Mouse (Mus musculus): ENCODE results near the gene Syvn1. TPM values are rescaled to one million over a fixed set of nuclear protein-coding genes. Genes with fewer than 3 reads are reported as not detected.

The Syvn1 gene
- total and polyA plus RNA-seq, 3 experiments, result 21.3 to 24.2 (median 23.1) TPM

GRCm38 (mm10) chr19:6071261-6071660 lies 24.9 kb downstream of the Syvn1 start:
- no peak overlapping the region for H3K4me3 ChIP-seq

GRCm38 (mm10) chr19:6073889-6074288 lies 27.5 kb downstream of the Syvn1 start:
- Histone ChIP-seq H3K27ac (no peak overlapping the region), H3K9ac (ENCODE audit: low read depth, low read length) (no peak overlapping the region), H3K79me2 (replicated peaks; ENCODE audit: control insufficient read depth, insufficient read depth, low read length) (0 out of 2 replicates have a peak, but pooled peaks cover 1% of the 10 kb centered on the region), H3K36me3 (ENCODE audit: control insufficient read depth, insufficient read depth, low read length) (no peaks in the 10 kb centered on the region), H3K4me1 (ENCODE audit: control insufficient read depth, insufficient read depth, low read length) (peaks cover 4% of the 10 kb centered on the region), H3K4me3 (no peak overlapping the region), H3K27me3 (ENCODE audit: control insufficient read depth, insufficient read depth, low read length) (no peaks in the 10 kb centered on the region)
- WGBS, result 92% methylated on average over 5 of the region's 5 CpGs
- intact Hi-C loops (cut with DNase I), result no loop called here
- no peak for DNase-seq
- TF ChIP-seq CTCF (IDR thresholded peaks at IDR 0.05) (no peak), POLR2A (IDR thresholded peaks at IDR 0.05; ENCODE audit: insufficient read depth, low read depth, low read length) (no peak), EP300 (IDR thresholded peaks at IDR 0.05; ENCODE audit: insufficient read depth, low read depth, low read length) (no peak)

More at GRCm38 (mm10) chr19:6071261-6071660, 24.9 kb downstream of the Syvn1 start:
- peaks cover 1% of the 10 kb centered on the region for H3K4me1 ChIP-seq (ENCODE audit: control insufficient read depth, insufficient read depth, low read length)
- H3K36me3 ChIP-seq (ENCODE audit: control insufficient read depth, insufficient read depth, low read length), result no peaks in the 10 kb centered on the region
- intact Hi-C loops (cut with DNase I), result no loop called here
- 91% methylated on average over 19 of the region's 19 CpGs for WGBS
- no peak for DNase-seq
- H3K27ac ChIP-seq, result no peak overlapping the region
- no peaks in the 10 kb centered on the region for H3K27me3 ChIP-seq (ENCODE audit: control insufficient read depth, insufficient read depth, low read length)
- TF ChIP-seq POLR2A (IDR thresholded peaks at IDR 0.05; ENCODE audit: insufficient read depth, low read depth, low read length), result no peak
- no peak overlapping the region for H3K9ac ChIP-seq (ENCODE audit: low read depth, low read length)
- 0 out of 2 replicates have a peak, but pooled peaks cover 1% of the 10 kb centered on the region for H3K79me2 ChIP-seq (replicated peaks; ENCODE audit: control insufficient read depth, insufficient read depth, low read length)

GRCm38 (mm10) chr19:6076564-6077393 lies 30.4 kb downstream of the Syvn1 start, which contains the start of gene Vps51:
Gene Vps51 (minus strand): TSS chr19:6077231.
- H3K27ac ChIP-seq, result peak within 1 kb of the TSS; percentile 84
- peak; percentile 88 for DNase-seq
- 0 out of 2 replicates have a peak, but pooled peaks cover 1% of the 10 kb centered on the region for H3K79me2 ChIP-seq (replicated peaks; ENCODE audit: control insufficient read depth, insufficient read depth, low read length)
- H3K36me3 ChIP-seq (ENCODE audit: control insufficient read depth, insufficient read depth, low read length), result no peaks in the 10 kb centered on the region
- peak; percentile 74 for TF ChIP-seq POLR2A (IDR thresholded peaks at IDR 0.05; ENCODE audit: insufficient read depth, low read depth, low read length)
- TF ChIP-seq EP300 (IDR thresholded peaks at IDR 0.05; ENCODE audit: insufficient read depth, low read depth, low read length), result peak; percentile 82
- TF ChIP-seq CTCF (IDR thresholded peaks at IDR 0.05), result no peak
- H3K4me1 ChIP-seq (ENCODE audit: control insufficient read depth, insufficient read depth, low read length), result peaks cover 4% of the 10 kb centered on the region
- no peaks in the 10 kb centered on the region for H3K27me3 ChIP-seq (ENCODE audit: control insufficient read depth, insufficient read depth, low read length)
- H3K9ac ChIP-seq (ENCODE audit: low read depth, low read length), result peak within 1 kb of the TSS; percentile 76
- WGBS, result under 1% methylated on average over 33 of the region's 33 CpGs
- intact Hi-C loops (cut with DNase I), result loop anchor here (1.0 kb wide), 1 partner anchor 15 kb away; the partner anchor contains the start of gene Znhit2
- peak within 1 kb of the TSS; percentile 94 for H3K4me3 ChIP-seq

- Histone ChIP-seq H3K79me2 (replicated peaks; ENCODE audit: control insufficient read depth, insufficient read depth, low read length) (0 out of 2 replicates have a peak, but pooled peaks cover 2% of the 10 kb centered on the region), H3K27ac (no peak within 1 kb of the TSS), H3K27me3 (ENCODE audit: control insufficient read depth, insufficient read depth, low read length) (no peaks in the 10 kb centered on the region), H3K4me3 (no peak within 1 kb of the TSS), H3K4me1 (ENCODE audit: control insufficient read depth, insufficient read depth, low read length) (peaks cover 7% of the 10 kb centered on the region), H3K36me3 (ENCODE audit: control insufficient read depth, insufficient read depth, low read length) (no peaks in the 10 kb centered on the region), H3K9ac (ENCODE audit: low read depth, low read length) (no peak within 1 kb of the TSS)
- intact Hi-C loops (cut with DNase I), result loop anchor here (10.0 kb wide), 1 partner anchor 255 kb away; the partner anchor contains the start of gene Men1
- WGBS, result 84% methylated on average over 12 of the region's 12 CpGs
- TF ChIP-seq CTCF (IDR thresholded peaks at IDR 0.05) (no peak), POLR2A (IDR thresholded peaks at IDR 0.05; ENCODE audit: insufficient read depth, low read depth, low read length) (no peak), EP300 (IDR thresholded peaks at IDR 0.05; ENCODE audit: insufficient read depth, low read depth, low read length) (no peak)
- DNase-seq, result no peak
These were observed 33.7 kb downstream of the Syvn1 start, which contains the start of gene Tmem262 for GRCm38 (mm10) chr19:6079983-6080480. Gene Tmem262 (plus strand): TSS chr19:6080033.

GRCm38 (mm10) chr19:6082156-6082555 lies 35.8 kb downstream of the Syvn1 start, which contains the start of gene Gm28374:
Gene Gm28374 (minus strand): TSS chr19:6082256.
- Histone ChIP-seq H3K79me2 (replicated peaks; ENCODE audit: control insufficient read depth, insufficient read depth, low read length) (0 out of 2 replicates have a peak, but pooled peaks cover 2% of the 10 kb centered on the region), H3K9ac (ENCODE audit: low read depth, low read length) (no peak within 1 kb of the TSS), H3K4me3 (no peak within 1 kb of the TSS), H3K4me1 (ENCODE audit: control insufficient read depth, insufficient read depth, low read length) (peaks cover 5% of the 10 kb centered on the region), H3K36me3 (ENCODE audit: control insufficient read depth, insufficient read depth, low read length) (no peaks in the 10 kb centered on the region), H3K27me3 (ENCODE audit: control insufficient read depth, insufficient read depth, low read length) (no peaks in the 10 kb centered on the region), H3K27ac (no peak within 1 kb of the TSS)
- TF ChIP-seq CTCF (IDR thresholded peaks at IDR 0.05) (no peak), POLR2A (IDR thresholded peaks at IDR 0.05; ENCODE audit: insufficient read depth, low read depth, low read length) (no peak), EP300 (IDR thresholded peaks at IDR 0.05; ENCODE audit: insufficient read depth, low read depth, low read length) (no peak)
- no peak for DNase-seq
- WGBS, result 82% methylated on average over 9 of the region's 9 CpGs
- intact Hi-C loops (cut with DNase I), result loop anchor here (10.0 kb wide), 1 partner anchor 253 kb away; the partner anchor contains the start of gene Men1

Measured in heart, adult 2 months (tissue).